Mouse (Mus musculus) E14TG2a.4 (cell line): ENCODE measurements at regions not wholly inside any gene's neighbourhood (a gene's known extent, or its start where the extent isn't known, plus 50 kb on each side); places are given as distances from the start of the nearest gene placed in this dataset.
A peak's percentile ranks its signal among the peaks of the same experiment; 100 is the strongest.

ENCODE experiments used
- CTCF ChIP-seq: conservative IDR thresholded peaks from 2 replicates; pipeline ENCODE4 v1.5.1; 2014; ENCODE audit warnings: low read length
- NANOG ChIP-seq: IDR thresholded peaks from 2 replicates; pipeline ENCODE4 v1.6.1; 2014; ENCODE audit warnings: borderline replicate concordance, low read length, mixed read lengths
- POU5F1 ChIP-seq: IDR thresholded peaks from 2 replicates; pipeline ENCODE4 v1.6.1; 2014; ENCODE audit warnings: low read length, borderline replicate concordance

DNA sequence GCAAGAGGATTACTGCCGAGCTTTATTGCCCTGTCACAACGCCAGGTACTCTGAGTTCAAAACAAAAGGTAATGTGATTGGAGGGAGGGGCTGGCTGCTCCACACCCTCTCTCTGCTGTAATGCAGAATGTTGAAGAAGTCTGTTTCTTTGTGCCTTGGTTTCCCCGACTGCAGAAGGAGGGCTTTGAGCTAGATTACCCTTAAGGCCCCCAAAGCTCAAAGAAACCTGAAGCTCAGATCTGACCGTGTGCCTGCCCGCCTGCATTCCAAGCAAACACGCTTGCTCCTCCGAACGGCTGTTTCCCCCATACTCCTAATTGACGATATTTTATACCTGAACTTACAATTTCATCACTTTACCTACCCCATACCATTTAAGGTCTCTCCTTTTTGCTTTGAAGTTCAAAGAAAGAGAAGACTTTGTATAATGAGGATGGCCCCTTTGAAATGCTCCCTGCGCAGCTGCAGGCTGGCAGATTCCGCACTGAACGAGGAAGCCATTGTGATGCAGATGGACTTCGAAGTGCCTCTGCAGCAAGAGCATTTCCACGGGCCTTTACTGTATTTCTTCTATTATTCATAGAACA lies 146.6 kb downstream of the Gm19935 start:
- TF ChIP-seq CTCF (no peak), POU5F1 (peak; percentile 96), NANOG (no peak)
